Mouse (Mus musculus) monocyte, adult 59 days (primary cell): ENCODE measurements around the gene Dusp5. TPM values are rescaled to one million over a fixed set of nuclear protein-coding genes. Genes with fewer than 3 reads are reported as not detected.

ENCODE experiments used
- total RNA-seq, 2 experiments: library from RNA; stranded (reverse); gene quantifications; one replicate each; pipeline ENCODE4 v1.2.4; 2023

The Dusp5 gene
- total RNA-seq, result 100 to 1,000 TPM; 126 to 188 TPM

GRCm38 (mm10) chr19:53528752-53529454, at the start of gene Dusp5:
Gene Dusp5, plus strand, starts transcription at chr19:53529109.

DNA sequence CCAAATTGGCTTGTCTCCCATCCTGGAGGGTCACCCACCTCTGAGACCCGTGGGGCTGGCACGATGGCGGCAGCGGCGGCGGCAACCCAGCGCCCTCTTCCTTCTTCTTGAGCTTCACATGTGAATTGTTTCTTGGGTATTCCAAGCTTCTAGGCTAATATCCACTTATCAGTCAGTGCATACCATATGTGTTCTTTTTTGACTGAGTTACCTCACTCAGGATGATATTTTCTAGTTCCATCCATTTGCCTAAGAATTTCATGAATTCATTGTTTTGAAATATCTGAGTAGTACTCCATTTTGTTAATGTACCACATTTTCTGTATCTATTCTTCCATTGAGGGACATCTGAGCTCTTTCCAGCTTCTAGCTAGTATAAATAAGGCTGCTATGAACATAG, 60.1 kb downstream of the Dusp5 start, which contains the start of gene Nutf2-ps1:
Gene Nutf2-ps1, minus strand, starts transcription at position 101 of the 400 bp plus-strand sequence.

Other genes starting within 250 kb of the Dusp5 start
- gene Mxi1, start 218.6 kb upstream of the Dusp5 start, total RNA-seq, result 10 to 100 TPM; 50.0 to 56.7 TPM
- gene Gm10197, start 157.3 kb upstream of the Dusp5 start, total RNA-seq, result not detected
- gene Smndc1, start 138.5 kb upstream of the Dusp5 start, total RNA-seq, result 10 to 100 TPM; 71.6 to 76.0 TPM
- gene Nutf2-ps1, start 60.0 kb downstream of the Dusp5 start, total RNA-seq, result 10 to 100 TPM; 13.4 to 43.3 TPM
- 10 to 100 TPM; 39.8 to 48.9 TPM for gene Smc3, start 71.3 kb downstream of the Dusp5 start, total RNA-seq
- not detected for gene Rbm20, start 148.2 kb downstream of the Dusp5 start, total RNA-seq